Mouse (Mus musculus) lung, adult 2 months (tissue): ENCODE measurements around the gene Cbr2.

Experiments
- CTCF ChIP-seq: fragments of 200-500 bp; IDR thresholded peaks from 2 replicates; pipeline ENCODE4 v1.5.1; 2011; ENCODE audit warnings: mild to moderate bottlenecking, low read length, control low read depth; ENCODE audit not compliant: insufficient read depth
- POLR2A ChIP-seq: fragments of 200-500 bp; IDR thresholded peaks from 2 replicates; pipeline ENCODE4 v1.6.1; 2011; ENCODE audit warnings: low read depth, mild to moderate bottlenecking, control low read depth, low read length, borderline replicate concordance; ENCODE audit errors: extremely low read depth

DNA sequence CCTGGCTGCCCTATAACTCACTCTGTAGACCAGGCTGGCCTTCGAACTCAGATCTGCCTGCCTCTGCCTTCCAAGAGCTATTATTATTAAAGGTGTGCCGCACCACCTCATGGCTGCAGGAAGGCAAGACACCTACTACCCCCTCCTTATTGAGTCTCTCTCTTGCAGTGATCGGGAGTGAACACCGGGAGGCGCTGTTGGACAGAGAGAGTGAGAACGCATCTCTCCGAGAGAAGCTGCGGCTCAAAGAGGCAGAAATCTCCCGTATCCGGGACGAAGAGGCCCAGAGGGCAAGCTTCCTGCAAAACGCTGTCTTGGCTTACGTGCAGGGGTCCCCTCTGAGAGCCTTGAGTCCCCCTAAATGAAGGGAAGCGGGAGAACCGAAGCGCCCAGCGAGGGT is 11.5 kb downstream of the Cbr2 start:
- TF ChIP-seq CTCF = peak; percentile 97
- TF ChIP-seq POLR2A = no peak
